Mouse (Mus musculus) induced T-regulatory cell, adult 2 months (primary cell): ENCODE data around the gene Ccdc66.

Experiments used
- DNase-seq: peaks from one replicate; pipeline ENCODE4 v3.0.0-alpha.2; 2012; ENCODE audit warnings: low read depth

The Ccdc66 gene

GRCm38 (mm10) chr14:27507894-27508643 lies at the start of gene Ccdc66:
Ccdc66 (minus strand) TSS chr14:27508460.
- peak; percentile 96 for DNase-seq

GRCm38 (mm10) chr14:27543838-27544426 lies 35.7 kb upstream of the Ccdc66 start:
- no peak for DNase-seq

GRCm38 (mm10) chr14:27536441-27536840 lies 28.2 kb upstream of the Ccdc66 start:
- DNase-seq, result no peak

- DNase-seq, result no peak
Measured at GRCm38 (mm10) chr14:27524541-27524940, 16.3 kb upstream of the Ccdc66 start.

- no peak for DNase-seq
Measured at GRCm38 (mm10) chr14:27508644-27509301, 513 bp upstream of the Ccdc66 start.

GRCm38 (mm10) chr14:27501096-27501495 lies 7.2 kb downstream of the Ccdc66 start:
- DNase-seq, result no peak

- peak; percentile 13 for DNase-seq
Measured at GRCm38 (mm10) chr14:27493516-27493915, 14.7 kb downstream of the Ccdc66 start.

- DNase-seq, result no peak
Measured at GRCm38 (mm10) chr14:27491399-27491798, 16.9 kb downstream of the Ccdc66 start.

GRCm38 (mm10) chr14:27446963-27447362 lies 61.3 kb downstream of the Ccdc66 start:
- DNase-seq, result no peak

GRCm38 (mm10) chr14:27444851-27445281 lies 63.4 kb downstream of the Ccdc66 start:
- no peak for DNase-seq

GRCm38 (mm10) chr14:27440921-27441320 lies 67.3 kb downstream of the Ccdc66 start:
- DNase-seq, result peak; percentile 56

GRCm38 (mm10) chr14:27436826-27437225 lies 71.4 kb downstream of the Ccdc66 start:
- DNase-seq, result no peak

- DNase-seq, result no peak
Measured at GRCm38 (mm10) chr14:27436116-27436515, 72.1 kb downstream of the Ccdc66 start.

- no peak for DNase-seq
Measured at GRCm38 (mm10) chr14:27432064-27432463, 76.2 kb downstream of the Ccdc66 start.
